Mouse (Mus musculus) myocyte (in vitro differentiated cells): ENCODE data around the gene Ninl.

ENCODE experiments used
- CEBPB ChIP-seq: IDR thresholded peaks from 2 replicates; pipeline ENCODE4 v1.6.1; 2011; ENCODE audit warnings: mild to moderate bottlenecking, moderate library complexity; ENCODE audit not compliant: poor library complexity, insufficient read depth, severe bottlenecking
- MAX ChIP-seq: IDR thresholded peaks from one replicate; pipeline ENCODE4 v1.6.1; 2011; ENCODE audit warnings: low read depth, mild to moderate bottlenecking, control low read depth
- MYOG ChIP-seq, 3 experiments: IDR thresholded peaks; one replicate each; pipeline ENCODE4 v1.6.1; 2011; ENCODE audit warnings: control low read depth in 2 of 3, low read depth in 2 of 3, mild to moderate bottlenecking in 2 of 3; ENCODE audit not compliant: insufficient read length in 2 of 3, control insufficient read depth in 1 of 3, insufficient read depth in 1 of 3
- POLR2A ChIP-seq: IDR thresholded peaks from one replicate; pipeline ENCODE4 v1.6.1; 2011; ENCODE audit warnings: low read depth, mild to moderate bottlenecking, control low read depth, moderate library complexity; ENCODE audit not compliant: insufficient read length
- POLR2AphosphoS2 ChIP-seq: IDR thresholded peaks from one replicate; pipeline ENCODE4 v1.6.1; 2011; ENCODE audit warnings: low read depth, control low read depth; ENCODE audit not compliant: insufficient read length
- USF1 ChIP-seq: IDR thresholded peaks from one replicate; pipeline ENCODE4 v1.6.1; 2011; ENCODE audit warnings: low read depth, mild to moderate bottlenecking, control low read depth, moderate library complexity

DNA sequence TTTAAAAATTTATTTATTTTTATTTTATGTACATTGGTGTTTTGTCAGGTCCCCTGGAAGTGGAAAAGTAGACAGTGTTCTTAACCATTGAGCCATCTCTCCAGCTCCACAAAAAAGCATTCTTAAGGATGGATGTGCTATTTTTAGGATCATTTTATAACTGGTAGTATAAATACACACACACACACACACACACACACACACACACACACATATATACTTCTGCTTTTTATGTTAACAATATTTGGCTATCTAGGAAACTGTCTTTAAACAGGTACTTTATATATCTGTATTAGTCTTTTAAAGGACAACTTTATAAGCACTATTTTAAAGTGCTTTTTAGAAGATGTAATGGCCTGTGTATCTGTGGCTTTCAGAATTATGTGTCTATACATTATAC lies 57.1 kb downstream of the Ninl start:
- TF ChIP-seq POLR2A = no peak
- TF ChIP-seq CEBPB = no peak
- no peak for TF ChIP-seq MYOG (IDR thresholded peaks at IDR 0.05; ENCODE audit: control insufficient read depth in 1 of 3, insufficient read depth in 1 of 3, insufficient read length in 2 of 3, low read depth in 2 of 3)
- no peak for TF ChIP-seq MAX
- TF ChIP-seq USF1 = no peak
- TF ChIP-seq POLR2AphosphoS2 = no peak
